Mouse (Mus musculus): ENCODE measurements around the gene Pkn3. TPM values are rescaled to one million over a fixed set of nuclear protein-coding genes. Genes with fewer than 3 reads are reported as not detected.

Pkn3 gene
- polyA plus RNA-seq, 1 experiment from 2014 or later, result 16.7 TPM

Other genes starting within 250 kb of the Pkn3 start
- gene Cercam, start 208.5 kb upstream of the Pkn3 start, polyA plus RNA-seq (2015; fragmentation: Nextera tagmentation; extraction: Ambion mirVana), result 14.8 and 17.6 TPM in 2 replicates
- 60.8 and 62.3 TPM in 2 replicates for gene Odf2, start 188.5 kb upstream of the Pkn3 start, polyA plus RNA-seq (2015; fragmentation: Nextera tagmentation; extraction: Ambion mirVana)
- gene Gle1, start 142.3 kb upstream of the Pkn3 start, polyA plus RNA-seq (2015; fragmentation: Nextera tagmentation; extraction: Ambion mirVana), result 70.4 and 70.9 TPM in 2 replicates
- 98.4 and 109 TPM in 2 replicates for gene Sptan1, start 112.1 kb upstream of the Pkn3 start, polyA plus RNA-seq (2015; fragmentation: Nextera tagmentation; extraction: Ambion mirVana)
- gene Wdr34, start 28.8 kb upstream of the Pkn3 start, polyA plus RNA-seq (2015; fragmentation: Nextera tagmentation; extraction: Ambion mirVana), result 29.4 and 32.9 TPM in 2 replicates
- gene Set, start 20.3 kb upstream of the Pkn3 start, polyA plus RNA-seq (2015; fragmentation: Nextera tagmentation; extraction: Ambion mirVana), result 350 and 369 TPM in 2 replicates
- 32.0 and 33.5 TPM in 2 replicates for gene Zdhhc12, start 16.0 kb downstream of the Pkn3 start, polyA plus RNA-seq (2015; fragmentation: Nextera tagmentation; extraction: Ambion mirVana)
- gene Zer1, start 46.9 kb downstream of the Pkn3 start, polyA plus RNA-seq (2015; fragmentation: Nextera tagmentation; extraction: Ambion mirVana), result 6.1 and 7.8 TPM in 2 replicates
- 5.2 and 5.7 TPM in 2 replicates for gene Tbc1d13, start 56.1 kb downstream of the Pkn3 start, polyA plus RNA-seq (2015; fragmentation: Nextera tagmentation; extraction: Ambion mirVana)
- 12.0 and 13.3 TPM in 2 replicates for gene Endog, start 93.8 kb downstream of the Pkn3 start, polyA plus RNA-seq (2015; fragmentation: Nextera tagmentation; extraction: Ambion mirVana)
- 66.6 TPM in 2 replicates for gene Spout1, start 100.8 kb downstream of the Pkn3 start, polyA plus RNA-seq (2015; fragmentation: Nextera tagmentation; extraction: Ambion mirVana)
- gene Kyat1, start 128.2 kb downstream of the Pkn3 start, polyA plus RNA-seq (2015; fragmentation: Nextera tagmentation; extraction: Ambion mirVana), result 12.7 and 12.9 TPM in 2 replicates
- 41.9 and 42.0 TPM in 2 replicates for gene Lrrc8a, start 160.0 kb downstream of the Pkn3 start, polyA plus RNA-seq (2015; fragmentation: Nextera tagmentation; extraction: Ambion mirVana)
- 0.16 and 0.18 TPM in 2 replicates for gene Gm28035, start 162.9 kb downstream of the Pkn3 start, polyA plus RNA-seq (2015; fragmentation: Nextera tagmentation; extraction: Ambion mirVana)
- 7.4 and 8.2 TPM in 2 replicates for gene Phyhd1, start 188.5 kb downstream of the Pkn3 start, polyA plus RNA-seq (2015; fragmentation: Nextera tagmentation; extraction: Ambion mirVana)
- not detected in 2 replicates for gene Gm28038, start 203.4 kb downstream of the Pkn3 start, polyA plus RNA-seq (2015; fragmentation: Nextera tagmentation; extraction: Ambion mirVana)
- gene Dolk, start 208.7 kb downstream of the Pkn3 start, polyA plus RNA-seq (2015; fragmentation: Nextera tagmentation; extraction: Ambion mirVana), result 30.3 and 31.4 TPM in 2 replicates
- 30.5 and 33.6 TPM in 2 replicates for gene Nup188, start 208.7 kb downstream of the Pkn3 start, polyA plus RNA-seq (2015; fragmentation: Nextera tagmentation; extraction: Ambion mirVana)

Data from lung, embryonic 16.5 days (tissue).